ENCODE assay signal across 8 mouse cellular contexts in the genomic region with DNA sequence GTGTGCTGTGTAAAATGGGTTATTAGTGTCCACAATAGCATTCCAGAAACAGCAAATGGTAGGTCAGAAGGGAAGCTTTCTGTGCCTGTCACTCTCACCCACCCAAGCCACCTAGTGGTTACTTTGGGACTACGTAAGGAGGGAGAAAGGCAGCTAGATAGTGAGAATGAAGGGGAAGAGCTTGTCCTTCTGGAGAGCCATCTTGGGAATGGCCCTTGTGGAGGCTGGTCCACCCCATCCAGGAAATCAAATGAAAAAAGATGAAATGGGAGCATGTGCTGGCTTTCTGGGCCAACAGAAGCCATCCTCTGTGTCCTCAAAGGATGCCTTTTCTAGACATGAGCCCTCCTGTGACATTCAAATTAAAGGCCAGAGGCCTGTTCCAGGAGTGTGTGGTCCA. TPM values are rescaled to one million over a fixed set of nuclear protein-coding genes. Genes with fewer than 3 reads are reported as not detected.
DNase-seq lines count a peak whose midpoint lies in the region; ATAC-seq and TF ChIP-seq lines count a peak whose summit lies in the region.

No protein-coding gene starts in this region.

- DNase-seq in testis, postnatal 10 days (ENCODE audit: low spot score): no peak
- DNase-seq in embryonic facial prominence, embryonic 14.5 days (ENCODE audit: low spot score): no peak
- DNase-seq in hindbrain, embryonic 14.5 days (ENCODE audit: low spot score): peak; percentile 59
- peak; percentile 51 for DNase-seq in lung, postnatal 36 days
- peak; percentile 46 for DNase-seq in stomach, postnatal 0 days (ENCODE audit: low spot score)
- no peak for DNase-seq in left cerebral cortex, postnatal 14 days (ENCODE audit: low spot score in 2 of 2)
- no peak for DNase-seq in urinary bladder, postnatal 10 days (ENCODE audit: low spot score)

- H3K27me3 ChIP-seq in testis, adult 2 months (ENCODE audit: control insufficient read depth, insufficient read depth, low read length): no peaks in the 10 kb centered on the region
- H3K27me3 ChIP-seq in embryonic facial prominence, embryonic 14.5 days (replicated peaks; ENCODE audit: control insufficient read depth, insufficient read depth, low read length): no peaks in the 10 kb centered on the region
- no peaks in the 10 kb centered on the region for H3K27me3 ChIP-seq in hindbrain, embryonic 14.5 days (ENCODE audit: control insufficient read depth, insufficient read depth, low read length)
- no peaks in the 10 kb centered on the region for H3K27me3 ChIP-seq in stomach, postnatal 0 days (ENCODE audit: control insufficient read depth, insufficient read depth, low read length)

- WGBS in embryonic facial prominence, embryonic 14.5 days: 41% methylated on average over 1 of the region's 1 CpGs
- WGBS in hindbrain, embryonic 14.5 days: 36% methylated on average over 1 of the region's 1 CpGs
- WGBS in stomach, postnatal 0 days: 19% methylated on average over 1 of the region's 1 CpGs

- H3K4me3 ChIP-seq in testis, adult 2 months (ENCODE audit: control insufficient read depth, low read depth, low read length): peak overlapping the region; percentile 86
- H3K4me3 ChIP-seq in embryonic facial prominence, embryonic 14.5 days (ENCODE audit: low read depth, low read length): peak overlapping the region; percentile 66
- H3K4me3 ChIP-seq in hindbrain, embryonic 14.5 days (replicated peaks; ENCODE audit: low read length): peak overlapping the region; percentile 66
- H3K4me3 ChIP-seq in stomach, postnatal 0 days (ENCODE audit: low read depth, low read length): no peak overlapping the region

- H3K36me3 ChIP-seq in testis, adult 2 months (ENCODE audit: control insufficient read depth, insufficient read depth, low read length): peaks cover 3% of the 10 kb centered on the region
- peaks cover 20% of the 10 kb centered on the region for H3K36me3 ChIP-seq in embryonic facial prominence, embryonic 14.5 days (ENCODE audit: control insufficient read depth, insufficient read depth, low read length)
- peaks cover 14% of the 10 kb centered on the region for H3K36me3 ChIP-seq in hindbrain, embryonic 14.5 days (replicated peaks; ENCODE audit: control insufficient read depth, insufficient read depth)
- 0 out of 2 replicates have a peak, but pooled peaks cover 3% of the 10 kb centered on the region for H3K36me3 ChIP-seq in stomach, postnatal 0 days (ENCODE audit: control insufficient read depth, insufficient read depth, low read length)

- H3K9ac ChIP-seq in embryonic facial prominence, embryonic 14.5 days (ENCODE audit: low read depth, low read length): peak overlapping the region; percentile 89
- peak overlapping the region; percentile 78 for H3K9ac ChIP-seq in hindbrain, embryonic 14.5 days
- H3K9ac ChIP-seq in stomach, postnatal 0 days (ENCODE audit: low read length): peak overlapping the region; percentile 91

- H3K4me2 ChIP-seq in embryonic facial prominence, embryonic 14.5 days (ENCODE audit: low read depth, low read length): peak overlapping the region; percentile 75
- peak overlapping the region; percentile 86 for H3K4me2 ChIP-seq in hindbrain, embryonic 14.5 days (replicated peaks)
- H3K4me2 ChIP-seq in stomach, postnatal 0 days (replicated peaks; ENCODE audit: low read depth): peak overlapping the region; percentile 95

- 0 out of 2 replicates have a peak, but pooled peaks have one; percentile 14 for ATAC-seq in embryonic facial prominence, embryonic 14.5 days (ENCODE audit: low read depth)
- ATAC-seq in hindbrain, embryonic 14.5 days (ENCODE audit: low FRiP score): no peak
- 0 out of 2 replicates have a peak, but pooled peaks have one; percentile 0 for ATAC-seq in stomach, postnatal 0 days (ENCODE audit: low FRiP score, low TSS enrichment)

- H3K27ac ChIP-seq in testis, adult 2 months (ENCODE audit: control insufficient read depth, insufficient read depth, low read depth, low read length): peak overlapping the region; percentile 91
- H3K27ac ChIP-seq in embryonic facial prominence, embryonic 14.5 days (replicated peaks; ENCODE audit: low read depth, low read length): peak overlapping the region; percentile 97
- H3K27ac ChIP-seq in hindbrain, embryonic 14.5 days: peak overlapping the region; percentile 92
- H3K27ac ChIP-seq in stomach, postnatal 0 days (replicated peaks): peak overlapping the region; percentile 99

- TF ChIP-seq POLR2A in testis, adult 2 months (IDR thresholded peaks at IDR 0.05; ENCODE audit: control insufficient read depth, low read depth, low read length): no peak

- H3K4me1 ChIP-seq in testis, adult 2 months (ENCODE audit: control insufficient read depth, insufficient read depth, low read length): peaks cover 24% of the 10 kb centered on the region
- peaks cover 15% of the 10 kb centered on the region; the same call in 1 of the 2 replicates for H3K4me1 ChIP-seq in embryonic facial prominence, embryonic 14.5 days (ENCODE audit: control insufficient read depth, insufficient read depth, low read length)
- H3K4me1 ChIP-seq in hindbrain, embryonic 14.5 days (replicated peaks; ENCODE audit: control insufficient read depth, insufficient read depth, low read length): peaks cover 14% of the 10 kb centered on the region
- H3K4me1 ChIP-seq in stomach, postnatal 0 days (replicated peaks; ENCODE audit: control insufficient read depth, insufficient read depth): peaks cover 7% of the 10 kb centered on the region; the same call in 1 of the 2 replicates

- H3K9me3 ChIP-seq in embryonic facial prominence, embryonic 14.5 days (ENCODE audit: control insufficient read depth, low read length): no peaks in the 10 kb centered on the region
- H3K9me3 ChIP-seq in hindbrain, embryonic 14.5 days (ENCODE audit: control insufficient read depth, low read length): 0 out of 2 replicates have a peak, but pooled peaks cover 4% of the 10 kb centered on the region
- H3K9me3 ChIP-seq in stomach, postnatal 0 days (ENCODE audit: control insufficient read depth, low read length): no peaks in the 10 kb centered on the region

- intact Hi-C loops in left cerebral cortex, postnatal 14 days (cut with DNase I): loop anchor here (5.0 kb wide), 1 partner anchor 88 kb away; a partner anchor contains a TSS

- no peak for TF ChIP-seq EP300 in stomach, postnatal 0 days (optimal IDR thresholded peaks at IDR 0.05)

- peak; percentile 6; the same call in 1 of the 2 replicates for TF ChIP-seq CTCF in testis, adult 2 months (IDR thresholded peaks at IDR 0.05; ENCODE audit: control insufficient read depth, insufficient read depth, insufficient replicate concordance, low read depth, low read length)
- TF ChIP-seq CTCF in stomach, postnatal 0 days (IDR thresholded peaks at IDR 0.05; ENCODE audit: low read depth): peak; percentile 79

RNA-seq across cellular contexts. Expression of a gene that starts 0.5 kb away (rescaled TPM):
- polyA plus RNA-seq in testis, adult 2 months (2012; rRNA removed): 83.1 and 88.6 TPM in 2 replicates
- 261 and 281 TPM in 2 replicates for polyA plus RNA-seq in embryonic facial prominence, embryonic 14.5 days (2014; fragmentation: Nextera tagmentation; extraction: Ambion mirVana)
- polyA plus RNA-seq in hindbrain, embryonic 14.5 days (2014; fragmentation: Nextera tagmentation; extraction: Ambion mirVana): 235 and 260 TPM in 2 replicates
- polyA plus RNA-seq in stomach, postnatal 0 days (2015; fragmentation: Nextera tagmentation; extraction: Ambion mirVana): 232 and 239 TPM in 2 replicates
- total RNA-seq in left cerebral cortex, postnatal 14 days (2021): 100 to 1,000 TPM; 129 to 135 TPM

RNA-seq across cellular contexts. Expression of a gene that starts 0.6 kb away (rescaled TPM):
- 0.72 TPM in 1 of 2 replicates, not detected in the other for polyA plus RNA-seq in testis, adult 2 months (2012; rRNA removed)
- 4.1 and 7.4 TPM in 2 replicates for polyA plus RNA-seq in embryonic facial prominence, embryonic 14.5 days (2014; fragmentation: Nextera tagmentation; extraction: Ambion mirVana)
- polyA plus RNA-seq in hindbrain, embryonic 14.5 days (2014; fragmentation: Nextera tagmentation; extraction: Ambion mirVana): 3.8 and 5.1 TPM in 2 replicates
- polyA plus RNA-seq in stomach, postnatal 0 days (2015; fragmentation: Nextera tagmentation; extraction: Ambion mirVana): 12.6 and 17.3 TPM in 2 replicates
- 10 to 100 TPM in 1 of 2 experiments, 1 to 10 TPM in 1; 6.7 to 15.7 TPM for total RNA-seq in left cerebral cortex, postnatal 14 days (2021)

RNA-seq across cellular contexts. Expression of a gene that starts 16.7 kb away (rescaled TPM):
- 66.1 and 70.3 TPM in 2 replicates for polyA plus RNA-seq in testis, adult 2 months (2012; rRNA removed)
- 66.1 and 69.5 TPM in 2 replicates for polyA plus RNA-seq in embryonic facial prominence, embryonic 14.5 days (2014; fragmentation: Nextera tagmentation; extraction: Ambion mirVana)
- 54.1 and 54.7 TPM in 2 replicates for polyA plus RNA-seq in hindbrain, embryonic 14.5 days (2014; fragmentation: Nextera tagmentation; extraction: Ambion mirVana)
- polyA plus RNA-seq in stomach, postnatal 0 days (2015; fragmentation: Nextera tagmentation; extraction: Ambion mirVana): 53.8 and 54.5 TPM in 2 replicates
- 10 to 100 TPM; 36.3 to 41.6 TPM for total RNA-seq in left cerebral cortex, postnatal 14 days (2021)

RNA-seq across cellular contexts. Expression of a gene that starts 23.8 kb away (rescaled TPM):
- polyA plus RNA-seq in testis, adult 2 months (2012; rRNA removed): 127 and 131 TPM in 2 replicates
- 135 and 143 TPM in 2 replicates for polyA plus RNA-seq in embryonic facial prominence, embryonic 14.5 days (2014; fragmentation: Nextera tagmentation; extraction: Ambion mirVana)
- polyA plus RNA-seq in hindbrain, embryonic 14.5 days (2014; fragmentation: Nextera tagmentation; extraction: Ambion mirVana): 79.9 and 80.2 TPM in 2 replicates
- 278 and 317 TPM in 2 replicates for polyA plus RNA-seq in stomach, postnatal 0 days (2015; fragmentation: Nextera tagmentation; extraction: Ambion mirVana)
- total RNA-seq in left cerebral cortex, postnatal 14 days (2021): 10 to 100 TPM; 74.0 to 75.1 TPM

Comparison
In these comparisons a context has a peak if more than half of its experiments do, and no peak if none do; other contexts are left out.
1. DNase-seq: peak in hindbrain, embryonic 14.5 days (single experiment), lung, postnatal 36 days (single experiment) and stomach, postnatal 0 days (single experiment); none in testis, postnatal 10 days (single experiment), embryonic facial prominence, embryonic 14.5 days (single experiment), left cerebral cortex, postnatal 14 days (0 of 2) and urinary bladder, postnatal 10 days (single experiment).
2. Peak in every context shown above with its lines, with median percentiles within 50 percentile points of each other: H3K27ac ChIP-seq, H3K4me2 ChIP-seq and H3K9ac ChIP-seq.